Mouse (Mus musculus) ES-E14 (cell line): ENCODE data around the gene Xbp1. TPM values are rescaled to one million over a fixed set of nuclear protein-coding genes. Genes with fewer than 3 reads are reported as not detected.

Experiments
- DNase-seq: peaks from one replicate; pipeline ENCODE4 v3.0.0-alpha.2; 2013; ENCODE audit warnings: low read depth, low spot score
- H3K27ac ChIP-seq: 2 replicates; pipeline ENCODE4 v1.5.1; 2012; ENCODE audit warnings: low read depth, mild to moderate bottlenecking, low read length, moderate library complexity, mixed read lengths; ENCODE audit not compliant: poor library complexity, insufficient read depth, severe bottlenecking
- H3K36me3 ChIP-seq: 2 replicates; pipeline ENCODE4 v1.6.1; 2012; ENCODE audit warnings: mild to moderate bottlenecking, low read length, moderate library complexity, mixed read lengths; ENCODE audit not compliant: control insufficient read depth, poor library complexity, insufficient read depth, severe bottlenecking
- H3K4me1 ChIP-seq, 2 experiments: fragments of 150-350 bp in 1 of 2; sonication (generic) in 1 of 2; 2 replicates each; pipeline ENCODE4 v1.6.1; 2012; ENCODE audit warnings: low read length in 2 of 2, mild to moderate bottlenecking in 1 of 2, mixed read lengths in 1 of 2; ENCODE audit not compliant: control insufficient read depth in 2 of 2, insufficient read depth in 2 of 2, poor library complexity in 1 of 2
- H3K4me3 ChIP-seq, 2 experiments: fragments of 150-350 bp in 1 of 2; sonication (generic) in 1 of 2; 2 replicates each; pipeline ENCODE4 v1.5.1; 2012; ENCODE audit warnings: low read length in 2 of 2, low read depth in 1 of 2, mild to moderate bottlenecking in 1 of 2, mixed read lengths in 1 of 2; ENCODE audit not compliant: insufficient read depth in 1 of 2, poor library complexity in 1 of 2, severe bottlenecking in 1 of 2
- H3K9ac ChIP-seq: 2 replicates; pipeline ENCODE4 v1.6.1; 2012; ENCODE audit warnings: low read depth, mild to moderate bottlenecking, low read length, mixed read lengths; ENCODE audit not compliant: poor library complexity, insufficient read depth, severe bottlenecking
- H3K9me3 ChIP-seq: fragments of 150-350 bp; sonication (generic); 2 replicates; pipeline ENCODE4 v1.6.1; 2012; ENCODE audit warnings: low read depth, mild to moderate bottlenecking, low read length; ENCODE audit not compliant: control insufficient read depth, insufficient read depth
- CHD2 ChIP-seq: IDR thresholded peaks from 2 replicates; pipeline ENCODE4 v1.6.1; 2014; ENCODE audit warnings: mild to moderate bottlenecking, low read depth, low read length, inconsistent platforms
- HCFC1 ChIP-seq: IDR thresholded peaks from 2 replicates; pipeline ENCODE4 v1.6.1; 2012; ENCODE audit warnings: low read length, inconsistent platforms, borderline replicate concordance; ENCODE audit not compliant: insufficient read depth
- MAFK ChIP-seq: IDR thresholded peaks from 2 replicates; pipeline ENCODE4 v1.6.1; 2014; ENCODE audit warnings: mild to moderate bottlenecking, low read depth, low read length, inconsistent platforms; ENCODE audit not compliant: insufficient read depth
- ZC3H11A ChIP-seq: IDR thresholded peaks from 2 replicates; pipeline ENCODE4 v1.6.1; 2012; ENCODE audit warnings: low read depth, mild to moderate bottlenecking, inconsistent platforms, low read length, borderline replicate concordance
- ZNF384 ChIP-seq: IDR thresholded peaks from 2 replicates; pipeline ENCODE4 v1.6.1; 2012; ENCODE audit warnings: low read depth, low read length, inconsistent platforms
- in situ Hi-C, 2 experiments: fragments of 600-800 bp; cut with MboI; formaldehyde crosslinking; loops; one replicate each; pipeline ENCODE4 v1.15.1; 2025; ENCODE audit warnings: low sequenced_read_pairs in 2 of 2, inconsistent platforms in 1 of 2; ENCODE audit not compliant: unreplicated experiment in 2 of 2
- total RNA-seq: library from RNA; depleted of rRNA; stranded (reverse); fragments of 300-350 nt; gene quantifications from 2 replicates; pipeline ENCODE4 v1.2.3, GENCODE M21; 2012

The Xbp1 gene
- total RNA-seq, 1 experiment, result 143 TPM

DNA sequence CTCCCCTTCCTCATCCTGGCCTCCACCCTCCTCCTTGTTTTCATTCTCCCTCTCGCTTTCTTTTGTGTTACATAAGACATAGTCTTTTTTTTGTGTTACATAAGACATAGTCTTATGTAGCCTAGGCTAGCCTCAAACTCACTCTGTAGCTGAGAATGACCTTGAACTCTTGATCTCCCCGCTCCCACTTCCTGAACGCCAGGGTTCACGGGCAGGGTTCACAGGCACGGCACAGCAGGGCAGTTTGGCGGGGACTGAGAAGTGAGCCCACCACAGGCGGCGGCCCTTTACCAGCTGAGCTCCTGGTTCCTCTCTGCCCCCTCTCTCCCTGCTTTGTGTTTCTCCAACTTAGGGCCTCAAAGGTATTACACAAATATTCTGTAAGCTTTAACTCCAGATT lies 7.5 kb upstream of the Xbp1 start:
- peak overlapping the region; percentile 66; the same call in 1 of the 2 replicates for H3K27ac ChIP-seq

DNA sequence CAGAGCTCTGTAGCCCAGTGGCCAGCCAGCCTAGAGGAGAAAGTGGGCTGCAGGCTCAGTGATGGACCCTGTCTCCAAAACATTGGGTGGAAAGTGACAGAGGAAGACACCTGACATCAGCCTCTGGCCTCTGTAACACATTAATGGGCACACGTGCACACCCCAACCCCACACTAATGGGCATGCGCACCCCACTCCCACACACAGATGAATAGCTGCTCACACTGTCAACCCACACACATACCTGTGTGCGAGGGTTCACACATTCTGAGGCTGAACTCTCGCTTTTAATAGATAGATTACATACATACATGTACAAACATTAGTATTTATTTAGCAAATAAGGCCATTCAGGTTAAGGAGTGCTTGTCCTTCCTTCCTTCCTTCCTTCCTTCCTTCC lies 6.4 kb upstream of the Xbp1 start:
- no peak for TF ChIP-seq HCFC1
- no peak for TF ChIP-seq MAFK
- TF ChIP-seq ZC3H11A, result no peak
- no peak for TF ChIP-seq CHD2
- no peak for TF ChIP-seq ZNF384
- H3K36me3 ChIP-seq, result no peaks in the 10 kb centered on the region
- no peaks in the 10 kb centered on the region for H3K9me3 ChIP-seq
- DNase-seq, result no peak
- no peak overlapping the region for H3K4me3 ChIP-seq
- in situ Hi-C loops, result no loop called here
- no peak overlapping the region; the same call in 1 of the 2 replicates for H3K9ac ChIP-seq
- H3K27ac ChIP-seq, result peak overlapping the region; percentile 14; the same call in 1 of the 2 replicates
- peaks cover 17 to 31% of the 10 kb centered on the region in 2 experiments for H3K4me1 ChIP-seq

More for the DNA sequence above, 7.5 kb upstream of the Xbp1 start:
- TF ChIP-seq CHD2 (no peak), ZNF384 (no peak), MAFK (no peak), HCFC1 (no peak), ZC3H11A (no peak)
- no peak overlapping the region for H3K9ac ChIP-seq
- no peaks in the 10 kb centered on the region for H3K9me3 ChIP-seq
- H3K36me3 ChIP-seq, result no peaks in the 10 kb centered on the region
- in situ Hi-C loops, result no loop called here
- H3K4me1 ChIP-seq, result peaks cover 21 to 31% of the 10 kb centered on the region in 2 experiments
- H3K4me3 ChIP-seq, result no peak overlapping the region; a peak in 1 of 4 replicates
- peak; percentile 22 for DNase-seq

DNA sequence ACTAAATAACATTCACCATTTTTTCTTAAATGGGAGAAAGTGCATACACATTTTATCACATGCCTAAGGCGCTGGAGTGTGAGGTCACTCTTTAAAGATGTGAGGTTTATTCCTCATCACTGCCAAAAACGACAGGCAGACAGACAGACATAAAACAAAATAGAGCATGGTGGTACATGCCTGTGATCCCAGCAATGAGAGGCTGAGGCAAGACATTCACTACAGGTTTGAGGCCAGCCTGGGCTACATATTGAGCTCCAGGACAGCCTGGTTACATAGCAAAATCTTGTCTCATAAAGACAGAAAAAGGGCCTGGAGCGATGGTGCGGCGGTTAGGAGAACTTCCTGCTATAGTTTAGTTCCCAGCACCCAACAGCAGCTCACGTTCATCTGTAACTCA lies 5.3 kb upstream of the Xbp1 start:
- H3K4me1 ChIP-seq, result peaks cover 20 to 30% of the 10 kb centered on the region in 2 experiments
- no peaks in the 10 kb centered on the region for H3K36me3 ChIP-seq
- no peaks in the 10 kb centered on the region for H3K9me3 ChIP-seq
- TF ChIP-seq CHD2 (no peak), HCFC1 (no peak), MAFK (no peak), ZC3H11A (no peak), ZNF384 (no peak)
- peak overlapping the region; percentile 38; the same call in 1 of the 2 replicates for H3K27ac ChIP-seq
- in situ Hi-C loops, result no loop called here
- no peak for DNase-seq
- H3K9ac ChIP-seq, result peak overlapping the region; percentile 34; the same call in 1 of the 2 replicates
- H3K4me3 ChIP-seq, result peak overlapping the region in 1 of 2 experiments; percentile 55; a peak in 1 of 4 replicates

DNA sequence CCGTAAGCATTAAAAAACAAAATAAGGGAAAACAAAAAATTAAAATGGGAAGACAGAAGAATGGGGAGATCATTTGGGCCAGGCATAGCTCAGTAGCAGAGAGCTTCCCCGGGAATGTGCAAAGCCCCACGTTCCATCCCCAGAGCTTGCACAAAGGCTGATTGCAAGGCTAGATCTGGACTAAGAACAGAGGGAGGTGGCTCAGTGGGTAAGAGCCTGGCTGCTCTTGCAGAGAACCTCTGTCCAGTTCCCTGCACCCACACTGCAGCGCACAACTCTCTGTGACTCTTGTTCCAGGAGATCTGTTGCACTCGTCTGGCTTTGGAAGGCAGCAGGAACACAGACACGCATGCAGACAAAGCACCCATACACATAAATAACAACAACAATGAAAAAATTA lies 4.8 kb upstream of the Xbp1 start:
- peak overlapping the region in 1 of 2 experiments; percentile 55; a peak in 1 of 4 replicates for H3K4me3 ChIP-seq

More for the DNA sequence above, 4.8 kb upstream of the Xbp1 start:
- no peak for TF ChIP-seq HCFC1
- TF ChIP-seq ZC3H11A, result no peak
- no peak for TF ChIP-seq CHD2
- no peak for TF ChIP-seq ZNF384
- no peak for TF ChIP-seq MAFK
- DNase-seq, result no peak
- peak overlapping the region; percentile 38; the same call in 1 of the 2 replicates for H3K27ac ChIP-seq
- in situ Hi-C loops, result no loop called here
- H3K9me3 ChIP-seq, result no peaks in the 10 kb centered on the region
- no peaks in the 10 kb centered on the region for H3K36me3 ChIP-seq
- peaks cover 20 to 28% of the 10 kb centered on the region in 2 experiments for H3K4me1 ChIP-seq
- H3K9ac ChIP-seq, result peak overlapping the region; percentile 34; the same call in 1 of the 2 replicates
